Mouse (Mus musculus) stomach, postnatal 0 days (tissue): ENCODE data around the gene Olfr709-ps1.

Source experiments
- CTCF ChIP-seq: IDR thresholded peaks from 2 replicates; pipeline ENCODE4 v1.5.1; 2016; ENCODE audit warnings: antibody characterized with exemption, low read depth, mild to moderate bottlenecking, moderate library complexity
- EP300 ChIP-seq: optimal IDR thresholded peaks from 2 replicates; pipeline ENCODE3; 2016; ENCODE audit warnings: antibody characterized with exemption

DNA sequence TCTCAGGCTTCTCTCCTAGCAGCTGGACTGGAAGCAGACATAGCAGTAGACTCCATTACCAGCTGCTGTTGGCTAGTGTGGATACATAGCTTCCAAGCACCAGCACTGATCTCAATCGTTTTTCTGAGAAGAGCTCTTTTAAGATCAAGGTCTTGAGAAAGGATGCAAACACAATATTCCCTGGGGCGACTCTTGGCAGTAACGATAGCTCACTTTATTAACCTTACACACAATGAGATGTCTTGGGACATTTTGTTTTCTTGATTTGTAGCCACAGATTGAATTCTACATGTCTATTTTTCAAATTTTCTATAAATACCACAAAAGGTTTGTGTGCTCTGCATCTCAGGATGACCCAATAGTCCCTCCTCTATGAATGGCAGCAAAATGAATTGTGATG is 16.2 kb upstream of the Olfr709-ps1 start, which contains the start of gene Olfr710:
- TF ChIP-seq CTCF (no peak), EP300 (no peak)
